Mouse (Mus musculus): ENCODE measurements around the gene Osbpl8.
"Not testable (repeated sequence)": the region's sequence is repeated elsewhere in the genome, so short reads cannot be mapped to it uniquely, and the experiment has no call there.

Gene Osbpl8

DNA sequence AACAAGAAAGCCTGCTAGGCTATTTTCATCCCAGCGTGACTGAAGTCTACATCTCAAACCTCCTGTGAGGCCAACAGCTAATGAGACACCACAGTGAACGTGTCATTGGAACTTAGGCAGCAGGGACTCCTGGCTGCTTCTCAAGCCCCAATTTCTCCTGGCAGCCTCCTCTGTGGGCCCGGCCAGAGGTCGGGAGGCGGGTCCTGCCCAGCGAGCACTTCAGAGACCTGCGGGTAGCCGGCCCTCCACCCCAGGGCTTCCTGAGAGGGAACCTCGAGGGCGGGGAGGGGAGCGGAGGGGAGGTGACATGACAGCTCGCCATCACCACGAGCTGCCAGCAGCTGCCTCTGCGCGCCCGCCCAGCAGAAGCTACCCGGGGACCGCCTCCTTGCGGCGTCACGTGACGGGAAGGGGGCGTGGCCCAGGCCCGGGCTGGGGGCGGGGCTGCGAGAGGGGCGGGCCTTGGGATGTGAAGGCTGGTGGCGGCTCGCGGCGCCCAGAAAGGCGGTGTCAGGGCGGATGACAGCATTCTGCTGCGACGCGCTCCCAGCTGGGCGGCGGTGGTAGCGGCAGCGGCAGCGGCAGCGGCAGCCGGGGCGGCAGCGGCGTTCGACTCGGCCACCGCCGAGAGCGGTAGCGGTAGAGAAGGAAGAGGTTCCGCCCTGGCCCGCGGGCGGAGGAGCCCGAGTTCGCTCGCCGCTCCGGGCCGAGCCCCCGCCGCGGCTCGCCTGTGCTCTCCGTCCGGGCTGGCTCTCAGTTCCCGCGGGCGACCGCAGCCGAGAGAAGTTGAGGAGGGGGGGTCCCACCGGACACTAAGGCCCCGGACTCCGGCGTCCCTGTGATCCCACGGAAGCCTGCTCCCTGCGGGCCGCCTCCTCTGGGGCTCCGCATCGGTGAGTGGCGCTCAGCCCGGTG lies at the start of gene Osbpl8:
Osbpl8 (plus strand) TSS at position 449 of the 915 bp plus-strand sequence.
- DNase-seq = peak; percentile 100

DNA sequence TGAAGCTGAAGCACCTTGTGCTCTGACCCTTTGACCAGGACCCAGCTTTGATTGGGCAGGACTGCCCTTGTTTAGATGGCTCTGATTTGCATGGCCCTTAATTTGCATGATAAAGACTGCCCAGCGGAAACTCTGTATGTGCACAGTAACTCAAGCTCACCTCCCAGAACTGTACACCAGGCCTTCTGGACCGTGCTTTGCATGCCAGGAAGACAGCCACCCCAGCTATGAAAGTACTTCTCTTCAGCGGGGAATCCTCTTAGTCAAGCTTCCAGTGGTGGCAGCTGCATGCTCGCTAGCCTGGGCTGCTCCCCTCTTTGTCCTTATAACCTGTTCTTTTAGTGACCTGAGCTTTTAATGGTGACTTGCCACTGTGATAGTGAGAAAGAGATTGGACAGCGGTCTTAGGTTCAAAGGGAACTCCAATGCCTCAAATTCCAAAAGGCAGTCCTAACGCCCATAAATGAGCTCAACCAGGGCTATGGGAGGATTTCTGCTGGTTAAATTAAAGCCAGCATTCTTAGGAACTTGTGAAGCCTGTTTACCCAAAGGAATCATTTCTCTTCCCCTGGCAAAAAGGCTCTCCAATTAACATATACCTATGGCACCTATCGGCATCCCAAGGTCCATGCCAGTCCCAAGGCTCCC lies 47.2 kb upstream of the Osbpl8 start:
- DNase-seq = no peak

- DNase-seq = no peak
Observed at GRCm38 (mm10) chr10:111118292-111118691, 46.3 kb upstream of the Osbpl8 start.

DNA sequence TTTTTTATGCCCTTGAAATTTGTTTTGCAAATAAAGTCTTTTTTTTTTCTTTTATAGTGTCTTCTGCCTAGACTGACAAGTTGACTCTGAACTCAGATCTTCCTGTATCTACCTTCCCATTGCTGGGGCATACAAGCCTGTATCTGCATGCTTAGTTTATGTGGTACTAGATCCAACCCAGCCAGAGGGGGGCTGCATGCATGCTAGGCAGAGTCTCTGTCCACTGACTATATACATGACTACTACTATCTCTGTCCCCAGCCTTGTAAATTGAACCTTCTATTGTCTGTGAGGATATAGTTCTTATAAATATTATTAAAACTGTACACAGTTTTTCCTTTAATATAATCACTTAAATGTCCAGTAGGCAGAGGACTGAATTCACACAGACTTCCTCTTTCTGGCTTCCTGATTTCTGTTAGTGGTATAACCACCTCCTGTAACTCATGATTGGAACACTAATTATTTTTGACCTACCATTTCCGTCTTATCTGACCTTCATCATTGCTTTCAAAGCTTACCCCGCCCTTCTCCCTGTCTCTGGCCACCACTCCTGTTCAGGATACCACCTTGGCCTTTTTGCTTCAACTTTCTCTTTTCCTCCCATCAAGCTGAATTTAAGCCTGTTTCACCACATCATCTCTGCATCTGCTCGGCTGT lies 45.4 kb upstream of the Osbpl8 start:
- DNase-seq = no peak

DNA sequence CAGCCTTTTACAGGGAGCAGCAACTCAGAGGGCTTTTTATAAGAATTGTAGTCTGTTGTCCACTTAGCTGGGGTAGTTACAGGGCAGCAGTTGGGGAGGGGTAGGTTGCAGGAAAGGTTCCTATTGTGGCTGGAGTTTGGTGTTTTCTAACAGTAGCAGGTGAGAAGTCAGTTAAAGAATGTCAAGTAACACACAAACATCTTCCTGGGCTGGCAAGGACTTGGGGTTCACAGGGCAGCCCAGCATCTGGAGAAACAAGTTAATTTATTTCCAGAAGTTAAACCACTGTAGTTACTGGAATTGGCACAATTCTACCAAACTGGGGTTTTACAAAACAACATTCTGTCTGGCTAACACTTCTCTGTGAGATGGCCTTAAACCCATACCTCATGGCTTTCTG lies 44.8 kb upstream of the Osbpl8 start:
- no peak for DNase-seq

DNA sequence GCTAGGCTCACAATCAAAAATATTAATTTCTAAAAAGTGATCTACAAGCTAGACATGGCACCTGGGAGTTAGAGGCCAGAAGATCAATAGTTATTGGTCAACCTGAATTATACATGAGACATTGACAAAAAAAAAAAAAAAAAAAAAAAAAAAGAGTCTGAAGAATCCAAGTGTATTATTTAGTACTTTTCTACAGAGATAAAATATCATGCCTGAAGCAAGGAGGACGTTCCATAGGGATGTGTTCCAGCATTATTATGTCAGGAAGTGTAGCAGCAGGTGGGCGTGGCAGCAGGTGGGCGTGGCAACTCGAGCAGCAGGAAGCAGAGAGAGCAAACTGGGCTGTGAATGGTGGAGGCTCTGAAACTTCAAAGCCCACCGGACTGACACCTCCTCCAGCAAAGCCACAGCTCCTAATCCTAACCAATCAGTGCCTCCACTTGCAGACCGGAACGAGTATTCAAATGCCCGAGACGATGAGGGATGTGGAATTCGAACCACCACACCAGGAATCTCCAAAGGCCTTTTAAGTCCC lies 41.6 kb upstream of the Osbpl8 start:
- no peak for DNase-seq

DNA sequence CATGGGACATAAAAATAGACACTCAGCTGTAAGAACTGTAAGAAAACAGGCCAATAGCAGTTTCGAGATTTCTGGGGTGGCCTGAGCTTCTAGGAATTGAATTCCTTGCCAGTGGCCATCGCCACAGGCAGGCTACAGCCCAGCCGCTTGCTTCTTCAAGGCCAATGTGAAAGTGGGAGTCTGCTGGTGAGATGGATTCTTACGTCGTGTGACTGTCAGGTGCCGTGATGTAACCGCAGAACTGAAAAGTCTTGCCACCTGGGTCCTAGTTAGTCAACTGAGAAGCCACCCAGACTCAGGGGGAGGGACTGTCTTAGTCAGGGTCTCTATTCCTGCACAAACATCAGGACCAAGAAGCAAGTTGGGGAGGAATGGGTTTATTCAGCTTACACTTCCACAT lies 40.4 kb upstream of the Osbpl8 start:
- DNase-seq = no peak

DNA sequence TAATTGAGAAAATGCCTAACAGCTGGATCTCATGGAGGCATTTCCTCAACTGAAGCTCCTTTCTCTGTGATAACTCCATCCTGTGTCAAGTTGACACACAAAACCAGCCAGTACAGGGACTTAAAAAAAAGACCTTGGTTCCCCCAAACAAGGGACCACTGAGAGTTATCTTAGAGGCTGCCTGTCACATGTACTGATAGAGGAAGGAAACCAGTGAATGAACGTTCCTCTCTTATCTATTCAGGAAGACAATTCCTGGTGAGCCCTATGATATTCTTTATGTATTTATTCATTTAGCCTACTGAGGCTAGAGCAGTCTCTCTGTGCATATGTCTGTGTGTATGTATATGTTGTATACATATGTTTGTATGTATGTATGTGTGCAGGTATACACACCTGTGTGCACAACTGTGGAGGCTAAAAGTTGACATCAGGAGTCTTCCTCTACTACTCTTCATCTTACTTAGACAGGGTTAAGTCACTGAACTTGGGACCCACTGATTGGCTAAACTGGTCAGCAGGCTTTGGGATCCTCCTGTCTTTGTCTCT lies 39.7 kb upstream of the Osbpl8 start:
- no peak for DNase-seq

DNA sequence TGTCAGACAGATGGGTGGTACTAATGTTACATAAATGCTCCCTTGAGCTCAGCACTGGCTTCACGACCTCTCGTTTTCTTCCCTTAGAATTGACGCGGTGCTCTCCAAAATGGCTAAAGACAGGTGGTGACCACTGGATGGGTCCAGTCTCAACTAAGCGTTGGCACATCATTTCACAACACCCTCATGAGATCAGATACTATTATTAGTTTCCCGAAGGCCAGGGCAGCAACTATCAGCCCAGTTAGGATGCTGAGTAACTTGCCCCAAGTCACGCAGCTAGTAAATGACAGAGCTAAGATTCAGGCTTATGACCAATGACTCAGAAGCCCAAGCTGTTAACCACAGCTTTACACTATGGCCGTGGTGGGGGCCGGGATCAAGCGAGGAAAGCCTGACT lies 37.2 kb upstream of the Osbpl8 start:
- no peak for DNase-seq

DNA sequence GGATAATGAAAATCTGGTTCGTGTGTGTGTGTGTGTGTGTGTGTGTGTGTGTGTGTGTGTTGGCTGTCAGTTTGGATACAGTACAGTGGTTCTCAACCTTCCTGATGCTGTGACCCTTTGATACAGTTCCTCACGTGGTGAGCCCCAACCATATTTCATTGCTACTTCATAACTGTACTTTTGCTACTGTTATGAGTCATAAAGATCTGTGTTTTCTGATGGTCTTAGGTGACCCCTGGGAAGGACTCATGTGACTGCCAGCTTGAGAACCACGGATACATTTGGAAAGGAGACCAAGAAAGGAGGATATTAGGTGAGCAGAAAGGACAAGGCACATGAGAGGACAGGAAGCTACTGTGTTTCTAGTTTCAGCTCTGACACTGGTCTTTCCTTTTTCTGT lies 36.1 kb upstream of the Osbpl8 start:
- DNase-seq = no peak

DNA sequence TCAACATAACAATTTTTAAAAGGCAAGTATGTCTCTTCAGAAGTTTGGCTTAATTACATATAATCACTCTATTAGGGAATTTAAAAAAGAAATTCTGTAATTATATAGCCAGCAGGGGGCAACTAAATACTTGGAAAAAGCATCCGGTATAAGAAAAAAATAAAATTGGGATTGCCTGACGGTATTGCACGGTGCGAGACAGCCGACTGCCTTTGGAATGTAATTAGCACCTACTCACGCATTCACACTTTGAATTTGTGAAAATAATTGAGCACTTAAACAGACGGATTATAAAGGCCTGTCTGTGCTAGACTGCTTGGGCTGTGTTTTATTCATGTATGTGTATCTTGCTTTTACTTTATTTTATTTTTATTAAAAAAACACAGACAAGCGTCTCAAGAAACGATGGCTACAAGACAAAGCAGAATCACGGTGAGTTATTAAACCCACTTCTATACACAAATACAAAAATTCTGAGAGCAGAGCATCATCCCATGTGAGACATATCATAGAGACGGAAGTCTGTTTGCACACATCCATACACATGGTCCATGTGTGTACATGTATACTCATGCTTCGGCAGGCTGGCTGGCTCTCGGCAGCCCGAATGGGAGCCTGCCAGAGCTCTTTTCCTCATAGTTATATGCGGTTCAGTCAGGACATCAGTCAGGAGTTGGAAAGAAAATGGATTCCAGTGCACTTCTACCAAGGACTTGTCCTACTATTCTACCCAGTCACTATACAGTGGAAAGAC lies 34.5 kb upstream of the Osbpl8 start:
- no peak for DNase-seq

GRCm38 (mm10) chr10:111130872-111131271 lies 33.7 kb upstream of the Osbpl8 start:
- DNase-seq = no peak

DNA sequence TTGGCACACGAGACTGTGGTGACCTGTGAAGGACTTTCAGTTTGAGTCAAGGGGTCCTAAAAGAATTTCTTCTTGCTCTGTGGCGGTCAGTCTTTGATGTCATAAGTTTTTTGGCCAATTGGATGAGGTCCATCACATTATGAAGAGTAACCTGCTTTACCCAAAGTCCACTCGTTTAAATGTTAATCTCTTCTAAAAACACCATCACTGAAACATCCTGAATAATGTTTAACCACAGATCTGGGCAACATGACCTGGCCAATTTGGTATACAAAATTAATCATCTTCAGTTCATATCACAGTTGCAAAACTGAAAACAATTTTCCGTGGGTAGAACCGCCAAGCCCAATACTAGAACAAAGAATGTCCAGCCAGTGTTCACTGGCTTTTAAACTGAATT lies 31.3 kb upstream of the Osbpl8 start:
- DNase-seq = no peak

- no peak for DNase-seq
Observed at GRCm38 (mm10) chr10:111133936-111134335, 30.6 kb upstream of the Osbpl8 start.

GRCm38 (mm10) chr10:111134412-111134957 lies 30.1 kb upstream of the Osbpl8 start:
- DNase-seq = no peak

DNA sequence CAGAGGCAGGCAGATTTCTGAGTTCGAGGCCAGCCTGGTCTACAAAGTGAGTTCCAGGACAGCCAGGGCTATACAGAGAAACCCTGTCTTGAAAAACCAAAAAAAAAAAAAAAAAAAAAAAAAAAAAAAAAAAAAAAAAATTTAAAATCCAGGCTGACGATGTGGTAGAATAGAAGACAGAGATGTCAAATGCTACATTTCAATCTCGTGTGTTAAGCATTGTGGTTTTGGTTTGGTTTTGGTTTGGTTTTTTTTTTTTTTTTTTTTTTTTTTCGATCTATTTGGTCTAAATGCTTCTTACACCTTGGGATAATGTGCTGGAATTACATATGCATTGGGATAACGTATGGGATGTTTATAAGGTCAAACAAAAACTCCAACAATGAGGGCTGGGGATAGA lies 28.2 kb upstream of the Osbpl8 start:
- not testable (repeated sequence) for DNase-seq

DNA sequence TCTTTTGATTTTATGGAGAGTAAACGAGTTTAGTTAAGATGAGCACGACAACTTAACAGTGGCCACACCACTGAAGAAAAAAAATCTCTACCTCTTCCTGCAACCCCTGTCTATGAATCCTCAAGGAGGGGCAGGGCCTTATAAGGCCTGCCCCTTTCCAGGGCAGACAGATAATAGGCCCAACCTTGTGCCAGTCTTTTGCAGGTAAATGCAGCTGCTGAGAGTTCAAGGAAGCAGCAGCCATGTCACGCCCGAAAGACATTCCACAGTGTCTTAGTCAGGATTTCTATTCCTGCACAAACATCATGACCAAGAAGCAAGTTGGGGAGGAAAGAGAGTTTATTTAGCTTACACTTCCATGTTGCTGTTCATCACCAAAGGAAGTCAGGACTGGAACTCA lies 26.6 kb upstream of the Osbpl8 start:
- DNase-seq = no peak

GRCm38 (mm10) chr10:111139170-111139569 lies 25.4 kb upstream of the Osbpl8 start:
- no peak for DNase-seq

GRCm38 (mm10) chr10:111139881-111140280 lies 24.7 kb upstream of the Osbpl8 start:
- no peak for DNase-seq

GRCm38 (mm10) chr10:111144371-111144959 lies 20.1 kb upstream of the Osbpl8 start:
- no peak for DNase-seq

- DNase-seq = no peak
Observed at GRCm38 (mm10) chr10:111149761-111150160, 14.8 kb upstream of the Osbpl8 start.

DNA sequence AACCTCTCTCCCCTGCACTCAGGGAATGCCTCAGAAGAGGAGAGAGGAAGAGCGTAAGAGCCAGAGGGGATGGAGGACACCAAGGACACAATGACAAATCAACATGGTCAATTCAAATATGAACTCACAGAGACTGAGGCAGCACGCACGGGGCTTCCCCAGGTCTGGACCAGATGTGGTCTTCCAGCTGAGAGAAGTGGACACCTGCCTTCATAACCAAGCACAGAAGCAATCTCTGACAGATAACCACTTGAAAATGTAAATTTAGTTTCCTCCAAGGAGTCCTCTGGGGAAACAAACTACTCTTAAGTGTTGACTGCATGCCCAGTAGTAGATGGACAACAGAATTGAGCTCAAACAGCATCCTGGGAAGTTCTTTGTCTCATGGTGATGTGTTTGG lies 9.5 kb upstream of the Osbpl8 start:
- no peak for DNase-seq
